Comparison of ENCODE assay signal across 8 mouse cellular contexts in genomic region chr2:167462954-167463353, GRCm38 (mm10). TPM values are rescaled to one million over a fixed set of nuclear protein-coding genes. Genes with fewer than 3 reads are reported as not detected.
A peak's percentile ranks its signal among the peaks of the same experiment; 100 is the strongest.
DNase-seq lines count a peak whose midpoint lies in the region; ATAC-seq and TF ChIP-seq lines count a peak whose summit lies in the region.

No protein-coding gene starts in this region.

- H3K36me3 ChIP-seq in E14TG2a.4 (ENCODE audit: insufficient read depth, low read length), result peaks cover 99% of the 10 kb centered on the region
- H3K36me3 ChIP-seq in stomach, embryonic 14.5 days (ENCODE audit: control insufficient read depth, insufficient read depth, low read length), result peaks cover 21% of the 10 kb centered on the region; the same call in 1 of the 2 replicates

- no peak overlapping the region for H3K4me2 ChIP-seq in stomach, embryonic 14.5 days (replicated peaks; ENCODE audit: low read depth, low read length)

- H3K9me3 ChIP-seq in E14TG2a.4 (ENCODE audit: low read length), result no peaks in the 10 kb centered on the region
- no peaks in the 10 kb centered on the region for H3K9me3 ChIP-seq in stomach, embryonic 14.5 days (ENCODE audit: control insufficient read depth, low read depth, low read length)

- peak; percentile 40 for DNase-seq in 3134 (ENCODE audit: extremely low read depth, insufficient read length, low spot score)
- peak; percentile 85 for DNase-seq in cerebellum, adult 18-20 months
- peak; percentile 85 for DNase-seq in kidney, adult 9 months
- DNase-seq in lung, postnatal 25 days (ENCODE audit: low spot score), result peak; percentile 55
- no peak for DNase-seq in right cerebral cortex, adult 18-20 months

- H3K27ac ChIP-seq in stomach, embryonic 14.5 days (ENCODE audit: low read length), result no peak overlapping the region

- 58% methylated on average over 6 of the region's 6 CpGs for WGBS in stomach, embryonic 14.5 days

- H3K9ac ChIP-seq in stomach, embryonic 14.5 days (replicated peaks; ENCODE audit: low read depth, low read length), result no peak overlapping the region

- no peaks in the 10 kb centered on the region for H3K27me3 ChIP-seq in E14TG2a.4 (ENCODE audit: insufficient read depth, low read length)
- H3K27me3 ChIP-seq in stomach, embryonic 14.5 days (ENCODE audit: control insufficient read depth, insufficient read depth, low read length), result no peaks in the 10 kb centered on the region

- H3K4me1 ChIP-seq in E14TG2a.4 (replicated peaks; ENCODE audit: low read depth, low read length), result peaks cover 57% of the 10 kb centered on the region
- no peaks in the 10 kb centered on the region for H3K4me1 ChIP-seq in stomach, embryonic 14.5 days (ENCODE audit: control insufficient read depth, insufficient read depth, low read length)

- ATAC-seq in granulocyte monocyte progenitor cell, adult 5-6 weeks (replicated peaks; ENCODE audit: poor library complexity, severe bottlenecking), result peak; percentile 70
- peak; percentile 43; the same call in 1 of the 2 replicates for ATAC-seq in stomach, embryonic 14.5 days (ENCODE audit: insufficient number of reproducible peaks, insufficient read depth, low FRiP score, low read depth)

- TF ChIP-seq CTCF in E14TG2a.4 (conservative IDR thresholded peaks at IDR 0.05; ENCODE audit: low read length), result peak; percentile 64

- no peak overlapping the region for H3K4me3 ChIP-seq in E14TG2a.4 (replicated peaks; ENCODE audit: low read length)
- H3K4me3 ChIP-seq in stomach, embryonic 14.5 days (ENCODE audit: low read depth, low read length), result no peak overlapping the region

RNA-seq across cellular contexts. Expression of gene Rnf114, which starts 29.5 kb away (rescaled TPM):
- total RNA-seq in granulocyte monocyte progenitor cell, adult 5-6 weeks (2014; fragmentation: Nextera tagmentation), result 39.8 and 49.3 TPM in 2 replicates
- total RNA-seq in granulocyte monocyte progenitor cell, adult 5-6 weeks (2017), result 24.3 and 25.7 TPM in 2 replicates
- 78.2 and 83.2 TPM in 2 replicates for polyA plus RNA-seq in stomach, embryonic 14.5 days (2014; fragmentation: Nextera tagmentation; extraction: Ambion mirVana)

RNA-seq across cellular contexts. Expression of gene Spata2, which starts 29.7 kb away (rescaled TPM):
- total RNA-seq in granulocyte monocyte progenitor cell, adult 5-6 weeks (2014; fragmentation: Nextera tagmentation), result 11.5 and 24.7 TPM in 2 replicates
- total RNA-seq in granulocyte monocyte progenitor cell, adult 5-6 weeks (2017), result 7.4 and 8.1 TPM in 2 replicates
- 11.2 and 13.1 TPM in 2 replicates for polyA plus RNA-seq in stomach, embryonic 14.5 days (2014; fragmentation: Nextera tagmentation; extraction: Ambion mirVana)

RNA-seq across cellular contexts. Expression of gene Slc9a8, which starts 41.4 kb away (rescaled TPM):
- 39.4 and 54.4 TPM in 2 replicates for total RNA-seq in granulocyte monocyte progenitor cell, adult 5-6 weeks (2014; fragmentation: Nextera tagmentation)
- 21.1 and 22.0 TPM in 2 replicates for total RNA-seq in granulocyte monocyte progenitor cell, adult 5-6 weeks (2017)
- 26.2 and 27.5 TPM in 2 replicates for polyA plus RNA-seq in stomach, embryonic 14.5 days (2014; fragmentation: Nextera tagmentation; extraction: Ambion mirVana)
